Mouse (Mus musculus): ENCODE measurements around the gene Csde1. TPM values are rescaled to one million over a fixed set of nuclear protein-coding genes. Genes with fewer than 3 reads are reported as not detected.

The Csde1 gene
- polyA plus RNA-seq (2014; fragmentation: Illumina TruSeq; extraction: RNeasy Lipid Tissue Mini Kit (QIAGEN cat#74804); ENCODE audit: low read depth, low replicate concordance) = 148 TPM

DNA sequence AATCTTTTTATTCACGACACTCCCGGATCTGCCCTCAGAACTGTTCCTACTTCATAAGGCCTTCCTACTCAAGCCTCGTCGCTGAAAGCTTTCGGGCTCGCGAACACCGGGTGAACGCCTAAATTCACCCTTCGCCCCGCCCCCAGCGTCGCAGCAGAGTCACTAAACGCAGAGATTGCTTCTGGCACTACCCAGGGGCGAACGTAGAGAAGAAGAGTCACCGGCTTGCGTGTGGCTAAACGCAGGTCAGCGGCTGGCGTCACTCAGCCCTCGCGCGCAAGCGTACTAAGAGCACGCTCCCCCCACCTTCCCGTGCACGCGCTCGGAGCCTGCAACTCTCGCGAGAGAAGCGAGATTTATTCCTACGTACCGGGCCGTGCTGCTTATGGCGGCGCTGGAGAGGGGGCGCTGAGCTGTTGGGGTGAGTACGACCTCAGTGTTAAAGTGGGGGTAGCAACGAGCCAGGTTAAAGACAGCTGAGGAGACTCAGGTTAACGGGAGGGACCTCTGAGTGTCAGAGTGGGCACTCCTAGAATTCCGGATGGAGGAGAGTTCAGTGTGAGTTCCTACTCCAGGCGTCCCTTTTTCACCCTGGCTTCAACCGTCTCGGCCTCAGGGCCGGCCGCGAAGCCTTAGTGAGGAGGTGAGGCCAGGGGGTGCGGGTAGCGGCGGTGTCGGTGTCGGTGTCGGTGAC is at the start of gene Csde1:
Gene Csde1 (plus strand): TSS at position 178 of the 694 bp plus-strand sequence.

GRCm38 (mm10) chr3:102995605-102996321 is 24.5 kb upstream of the Csde1 start, which contains the start of gene Sike1:
Gene Sike1, plus strand, starts transcription at chr3:102995708.

GRCm38 (mm10) chr3:103058207-103059157 is 38.3 kb downstream of the Csde1 start, which contains the start of gene Nras:
Gene Nras, plus strand, starts transcription at chr3:103058285.

DNA sequence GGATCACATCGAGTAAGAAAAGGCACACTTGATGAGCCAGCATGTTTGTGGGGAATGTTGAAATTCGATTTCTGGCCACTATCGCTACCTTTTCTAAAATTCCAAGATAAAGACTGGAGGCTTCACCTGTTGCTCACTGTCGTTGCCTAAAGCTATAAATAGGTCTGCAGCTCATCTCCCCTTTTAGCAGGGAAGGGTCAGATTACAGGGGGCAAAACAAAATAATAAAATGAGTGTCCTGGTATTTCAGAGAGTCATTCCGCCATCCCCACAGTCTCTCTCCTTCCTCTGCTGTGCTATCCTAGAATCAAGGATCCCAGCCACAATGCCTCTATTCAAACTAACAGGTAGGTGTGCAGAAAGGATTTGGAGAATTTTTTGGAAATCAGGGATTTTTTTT is 53.5 kb downstream of the Csde1 start, which contains the start of gene Ampd1:
Gene Ampd1 (plus strand): TSS at position 244 of the 400 bp plus-strand sequence.

GRCm38 (mm10) chr3:103102454-103103390 is 82.5 kb downstream of the Csde1 start, which contains the start of gene Dennd2c:
Gene Dennd2c, plus strand, starts transcription at chr3:103102604.

Other genes with a start within 250 kb of the Csde1 start
- gene Tshb, start 237.7 kb upstream of the Csde1 start, polyA plus RNA-seq (2014; fragmentation: Illumina TruSeq; extraction: RNeasy Lipid Tissue Mini Kit (QIAGEN cat#74804); ENCODE audit: low read depth, low replicate concordance) = not detected
- 2.1 TPM for gene Sycp1, start 84.3 kb upstream of the Csde1 start, polyA plus RNA-seq (2014; fragmentation: Illumina TruSeq; extraction: RNeasy Lipid Tissue Mini Kit (QIAGEN cat#74804); ENCODE audit: low read depth, low replicate concordance)
- 0.77 TPM for gene Nr1h5, start 56.3 kb upstream of the Csde1 start, polyA plus RNA-seq (2014; fragmentation: Illumina TruSeq; extraction: RNeasy Lipid Tissue Mini Kit (QIAGEN cat#74804); ENCODE audit: low read depth, low replicate concordance)
- 33.2 TPM for gene Sike1, start 24.7 kb upstream of the Csde1 start, polyA plus RNA-seq (2014; fragmentation: Illumina TruSeq; extraction: RNeasy Lipid Tissue Mini Kit (QIAGEN cat#74804); ENCODE audit: low read depth, low replicate concordance)
- 29.5 TPM for gene Nras, start 37.9 kb downstream of the Csde1 start, polyA plus RNA-seq (2014; fragmentation: Illumina TruSeq; extraction: RNeasy Lipid Tissue Mini Kit (QIAGEN cat#74804); ENCODE audit: low read depth, low replicate concordance)
- gene Ampd1, start 53.6 kb downstream of the Csde1 start, polyA plus RNA-seq (2014; fragmentation: Illumina TruSeq; extraction: RNeasy Lipid Tissue Mini Kit (QIAGEN cat#74804); ENCODE audit: low read depth, low replicate concordance) = not detected
- gene Dennd2c, start 82.2 kb downstream of the Csde1 start, polyA plus RNA-seq (2014; fragmentation: Illumina TruSeq; extraction: RNeasy Lipid Tissue Mini Kit (QIAGEN cat#74804); ENCODE audit: low read depth, low replicate concordance) = 1.4 TPM
- gene Bcas2, start 151.2 kb downstream of the Csde1 start, polyA plus RNA-seq (2014; fragmentation: Illumina TruSeq; extraction: RNeasy Lipid Tissue Mini Kit (QIAGEN cat#74804); ENCODE audit: low read depth, low replicate concordance) = 49.9 TPM